Mouse (Mus musculus) left cerebral cortex, postnatal 10 days (tissue): ENCODE data around the gene Aqp9. TPM values are rescaled to one million over a fixed set of nuclear protein-coding genes. Genes with fewer than 3 reads are reported as not detected.

ENCODE experiments used
- DNase-seq, 2 experiments: peaks; one replicate each; pipeline ENCODE4 v3.0.0; 2021 to 2022; ENCODE audit warnings: low spot score in 2 of 2, mixed read lengths in 1 of 2; ENCODE audit errors: extremely low spot score in 1 of 2
- intact Hi-C: fragments of 180-260 bp; cut with DNase I; formaldehyde crosslinking; loops from one replicate; pipeline ENCODE4 v1.15.1; 2025
- total RNA-seq, 2 experiments: library from RNA; stranded (reverse); gene quantifications; 2 replicates each; pipeline ENCODE4 v1.2.3; 2021

Gene Aqp9
- total RNA-seq, 2 experiments from 2014 or later, result 1.9 to 2.4 TPM

- no peak for DNase-seq
- intact Hi-C loops, result loop anchor here (5.0 to 10.0 kb wide), 2 partner anchors 283 to 400 kb away; partner anchors contain the start of gene Adam10
Observed at GRCm38 (mm10) chr9:71077251-71077825, 91.1 kb downstream of the Aqp9 start.

GRCm38 (mm10) chr9:71076201-71076648 lies 92.3 kb downstream of the Aqp9 start:
- intact Hi-C loops, result loop anchor here (5.0 to 10.0 kb wide), 2 partner anchors 281 to 399 kb away; partner anchors contain the start of gene Adam10
- peak in 1 of 2 experiments; percentile 48 for DNase-seq

GRCm38 (mm10) chr9:71073831-71074230 lies 94.7 kb downstream of the Aqp9 start:
- DNase-seq, result peak in 1 of 2 experiments; percentile 72

GRCm38 (mm10) chr9:71073076-71073475 lies 95.4 kb downstream of the Aqp9 start:
- DNase-seq, result no peak
- intact Hi-C loops, result loop anchor here (5.0 to 10.0 kb wide), 2 partner anchors 106 to 278 kb away; no protein-coding TSS in a partner anchor

More at GRCm38 (mm10) chr9:71073831-71074230, 94.7 kb downstream of the Aqp9 start:
- intact Hi-C loops, result loop anchor here (5.0 to 10.0 kb wide), 2 partner anchors 107 to 279 kb away; no protein-coding TSS in a partner anchor

- DNase-seq, result no peak
- intact Hi-C loops, result loop anchor here (5.0 to 10.0 kb wide), 2 partner anchors 105 to 278 kb away; no protein-coding TSS in a partner anchor
Observed at GRCm38 (mm10) chr9:71072502-71072901, 96.0 kb downstream of the Aqp9 start.

- DNase-seq, result no peak
- intact Hi-C loops, result loop anchor here (5.0 to 10.0 kb wide), 2 partner anchors 104 to 277 kb away; no protein-coding TSS in a partner anchor
Observed at GRCm38 (mm10) chr9:71071581-71072330, 96.7 kb downstream of the Aqp9 start.

- no peak for DNase-seq
- intact Hi-C loops, result loop anchor here (5.0 to 10.0 kb wide), 2 partner anchors 103 to 276 kb away; no protein-coding TSS in a partner anchor
Observed at GRCm38 (mm10) chr9:71070628-71071027, 97.9 kb downstream of the Aqp9 start.

- DNase-seq, result no peak
- intact Hi-C loops, result no loop called here
Observed at GRCm38 (mm10) chr9:71068866-71069390, 99.6 kb downstream of the Aqp9 start.

GRCm38 (mm10) chr9:71067156-71067555 lies 101.3 kb downstream of the Aqp9 start:
- intact Hi-C loops, result no loop called here
- no peak for DNase-seq

GRCm38 (mm10) chr9:71066491-71066890 lies 102.0 kb downstream of the Aqp9 start:
- no peak for DNase-seq
- intact Hi-C loops, result no loop called here

- no peak for DNase-seq
- intact Hi-C loops, result no loop called here
Observed at GRCm38 (mm10) chr9:71065343-71065875, 103.1 kb downstream of the Aqp9 start.

GRCm38 (mm10) chr9:71064291-71064840 lies 104.1 kb downstream of the Aqp9 start:
- intact Hi-C loops, result no loop called here
- no peak for DNase-seq

GRCm38 (mm10) chr9:71063551-71063950 lies 104.9 kb downstream of the Aqp9 start:
- no peak for DNase-seq
- intact Hi-C loops, result no loop called here

GRCm38 (mm10) chr9:71062976-71063375 lies 105.5 kb downstream of the Aqp9 start:
- intact Hi-C loops, result no loop called here
- DNase-seq, result no peak

GRCm38 (mm10) chr9:71062301-71062700 lies 106.2 kb downstream of the Aqp9 start:
- DNase-seq, result no peak
- intact Hi-C loops, result no loop called here
